Mouse (Mus musculus): ENCODE data around the gene Sass6.

Gene Sass6

GRCm38 (mm10) chr3:116594728-116595602, at the start of gene Sass6:
TSS of gene Sass6 (plus strand) at chr3:116594982.
- DNase-seq (ENCODE audit: low spot score) = peak; percentile 100

GRCm38 (mm10) chr3:116547430-116547829, 47.4 kb upstream of the Sass6 start:
- no peak for DNase-seq (ENCODE audit: low spot score)

- no peak for DNase-seq (ENCODE audit: low spot score)
Measured at GRCm38 (mm10) chr3:116551362-116551761, 43.4 kb upstream of the Sass6 start.

GRCm38 (mm10) chr3:116561315-116561714, 33.5 kb upstream of the Sass6 start:
- peak; percentile 16 for DNase-seq (ENCODE audit: low spot score)

- DNase-seq (ENCODE audit: low spot score) = no peak
Measured at GRCm38 (mm10) chr3:116562408-116563094, 32.2 kb upstream of the Sass6 start, which contains the start of gene Lrrc39. TSS of gene Lrrc39 (plus strand) at chr3:116562973.

- no peak for DNase-seq (ENCODE audit: low spot score)
Measured at GRCm38 (mm10) chr3:116563095-116563492, 31.7 kb upstream of the Sass6 start.

GRCm38 (mm10) chr3:116570628-116571027, 24.2 kb upstream of the Sass6 start:
- no peak for DNase-seq (ENCODE audit: low spot score)

- DNase-seq (ENCODE audit: low spot score) = peak; percentile 10
Measured at GRCm38 (mm10) chr3:116577286-116577685, 17.5 kb upstream of the Sass6 start.

GRCm38 (mm10) chr3:116582201-116582600, 12.6 kb upstream of the Sass6 start:
- no peak for DNase-seq (ENCODE audit: low spot score)

GRCm38 (mm10) chr3:116594076-116594727, 580 bp upstream of the Sass6 start:
- no peak for DNase-seq (ENCODE audit: low spot score)

- DNase-seq (ENCODE audit: low spot score) = no peak
Measured at GRCm38 (mm10) chr3:116595603-116595991, 815 bp downstream of the Sass6 start.

- no peak for DNase-seq (ENCODE audit: low spot score)
Measured at GRCm38 (mm10) chr3:116599705-116600104, 4.9 kb downstream of the Sass6 start.

GRCm38 (mm10) chr3:116601005-116601404, 6.2 kb downstream of the Sass6 start:
- DNase-seq (ENCODE audit: low spot score) = no peak

- DNase-seq (ENCODE audit: low spot score) = no peak
Measured at GRCm38 (mm10) chr3:116601781-116602180, 7.0 kb downstream of the Sass6 start.

- no peak for DNase-seq (ENCODE audit: low spot score)
Measured at GRCm38 (mm10) chr3:116604570-116604969, 9.8 kb downstream of the Sass6 start.

GRCm38 (mm10) chr3:116614295-116614892, 19.6 kb downstream of the Sass6 start, which contains the start of gene Trmt13:
TSS of gene Trmt13 (minus strand) at chr3:116614587.
- peak; percentile 16 for DNase-seq (ENCODE audit: low spot score)

- no peak for DNase-seq (ENCODE audit: low spot score)
Measured at GRCm38 (mm10) chr3:116615318-116616068, 20.7 kb downstream of the Sass6 start.

- DNase-seq (ENCODE audit: low spot score) = no peak
Measured at GRCm38 (mm10) chr3:116618855-116619254, 24.1 kb downstream of the Sass6 start.

- no peak for DNase-seq (ENCODE audit: low spot score)
Measured at GRCm38 (mm10) chr3:116620636-116621370, 26.0 kb downstream of the Sass6 start.

- DNase-seq (ENCODE audit: low spot score) = no peak
Measured at GRCm38 (mm10) chr3:116622641-116623040, 27.9 kb downstream of the Sass6 start.

GRCm38 (mm10) chr3:116631459-116631858, 36.7 kb downstream of the Sass6 start:
- no peak for DNase-seq (ENCODE audit: low spot score)
